Mouse (Mus musculus): ENCODE measurements around the gene Sri.
"Not testable (repeated sequence)": the region's sequence is repeated elsewhere in the genome, so short reads cannot be mapped to it uniquely, and the experiment has no call there.

Gene Sri

GRCm38 (mm10) chr5:8045855-8046254 lies at the start of gene Sri:
Sri (plus strand) TSS chr5:8046078.
- no peak for DNase-seq

- DNase-seq = no peak
These were observed 49.4 kb upstream of the Sri start for GRCm38 (mm10) chr5:7996401-7997044.

GRCm38 (mm10) chr5:7997086-7997485 lies 48.8 kb upstream of the Sri start:
- no peak for DNase-seq

GRCm38 (mm10) chr5:8000466-8000865 lies 45.4 kb upstream of the Sri start:
- DNase-seq = no peak

GRCm38 (mm10) chr5:8002827-8003226 lies 43.1 kb upstream of the Sri start:
- DNase-seq = no peak

- no peak for DNase-seq
These were observed 32.6 kb upstream of the Sri start for GRCm38 (mm10) chr5:8013276-8013675.

- not testable (repeated sequence) for DNase-seq
These were observed 11.3 kb upstream of the Sri start for GRCm38 (mm10) chr5:8034596-8034995.

GRCm38 (mm10) chr5:8053827-8054226 lies 7.9 kb downstream of the Sri start:
- no peak for DNase-seq

GRCm38 (mm10) chr5:8055721-8056129 lies 9.8 kb downstream of the Sri start:
- peak; percentile 46 for DNase-seq

GRCm38 (mm10) chr5:8056141-8057017 lies 10.5 kb downstream of the Sri start:
- DNase-seq = peak; percentile 91

GRCm38 (mm10) chr5:8057018-8057323 lies 11.1 kb downstream of the Sri start:
- peak; percentile 27 for DNase-seq

GRCm38 (mm10) chr5:8058056-8058455 lies 12.2 kb downstream of the Sri start:
- DNase-seq = no peak

GRCm38 (mm10) chr5:8062469-8062868 lies 16.6 kb downstream of the Sri start:
- no peak for DNase-seq

GRCm38 (mm10) chr5:8063207-8063606 lies 17.3 kb downstream of the Sri start:
- DNase-seq = no peak

GRCm38 (mm10) chr5:8073406-8073805 lies 27.5 kb downstream of the Sri start:
- no peak for DNase-seq

- DNase-seq = no peak
These were observed 28.2 kb downstream of the Sri start for GRCm38 (mm10) chr5:8073901-8074561.

- no peak for DNase-seq
These were observed 31.6 kb downstream of the Sri start for GRCm38 (mm10) chr5:8077481-8077880.

- no peak for DNase-seq
These were observed 37.1 kb downstream of the Sri start for GRCm38 (mm10) chr5:8082800-8083509.

GRCm38 (mm10) chr5:8085661-8086060 lies 39.8 kb downstream of the Sri start:
- DNase-seq = no peak

- no peak for DNase-seq
These were observed 42.3 kb downstream of the Sri start for GRCm38 (mm10) chr5:8088147-8088546.

- DNase-seq = no peak
These were observed 49.0 kb downstream of the Sri start for GRCm38 (mm10) chr5:8094921-8095320.

GRCm38 (mm10) chr5:8095689-8096088 lies 49.8 kb downstream of the Sri start:
- DNase-seq = no peak

- no peak for DNase-seq
These were observed 65.8 kb downstream of the Sri start for GRCm38 (mm10) chr5:8111691-8112090.

Data from thymus, postnatal 14 days (tissue).